Mouse (Mus musculus): ENCODE measurements around the gene Plekhn1. TPM values are rescaled to one million over a fixed set of nuclear protein-coding genes. Genes with fewer than 3 reads are reported as not detected.

Gene Plekhn1
- polyA plus RNA-seq, 1 experiment from 2014 or later, result 26.2 TPM

GRCm38 (mm10) chr4:156236651-156237447 lies 2.2 kb upstream of the Plekhn1 start:
- ATAC-seq, result no peak
- peak overlapping the region; percentile 85; the same call in 1 of the 2 replicates for H3K9ac ChIP-seq (ENCODE audit: low read depth, low read length)

GRCm38 (mm10) chr4:156235808-156236533 lies 1.3 kb upstream of the Plekhn1 start, which contains the start of gene Noc2l:
TSS of gene Noc2l (plus strand) at chr4:156236010.
- Histone ChIP-seq H3K27me3 (replicated peaks; ENCODE audit: control insufficient read depth, insufficient read depth, low read length) (no peaks in the 10 kb centered on the region), H3K9me3 (ENCODE audit: control insufficient read depth, low read length) (no peaks in the 10 kb centered on the region), H3K9ac (ENCODE audit: low read depth, low read length) (peak within 1 kb of the TSS; percentile 85), H3K4me1 (ENCODE audit: control insufficient read depth, insufficient read depth, low read depth, low read length) (peaks cover 13% of the 10 kb centered on the region), H3K36me3 (ENCODE audit: control insufficient read depth, insufficient read depth, low read length) (peaks cover 40% of the 10 kb centered on the region), H3K4me2 (ENCODE audit: low read length) (peak within 1 kb of the TSS; percentile 97), H3K4me3 (ENCODE audit: low read length) (peak within 1 kb of the TSS; percentile 95), H3K27ac (ENCODE audit: low read depth, low read length) (peak within 1 kb of the TSS; percentile 92)
- ATAC-seq, result peak; percentile 89
- under 1% methylated on average over 65 of the region's 90 CpGs for WGBS

More at GRCm38 (mm10) chr4:156236651-156237447, 2.2 kb upstream of the Plekhn1 start:
- Histone ChIP-seq H3K4me2 (ENCODE audit: low read length) (peak overlapping the region; percentile 97), H3K9me3 (ENCODE audit: control insufficient read depth, low read length) (no peaks in the 10 kb centered on the region), H3K36me3 (ENCODE audit: control insufficient read depth, insufficient read depth, low read length) (peaks cover 40% of the 10 kb centered on the region), H3K27ac (ENCODE audit: low read depth, low read length) (peak overlapping the region; percentile 92; the same call in 1 of the 2 replicates), H3K4me3 (ENCODE audit: low read length) (peak overlapping the region; percentile 95), H3K4me1 (ENCODE audit: control insufficient read depth, insufficient read depth, low read depth, low read length) (peaks cover 13% of the 10 kb centered on the region), H3K27me3 (replicated peaks; ENCODE audit: control insufficient read depth, insufficient read depth, low read length) (no peaks in the 10 kb centered on the region)
- 22% methylated on average over 55 of the region's 60 CpGs for WGBS

GRCm38 (mm10) chr4:156235360-156235770 lies 708 bp upstream of the Plekhn1 start:
- H3K4me3 ChIP-seq (ENCODE audit: low read length), result peak overlapping the region; percentile 95
- H3K4me1 ChIP-seq (ENCODE audit: control insufficient read depth, insufficient read depth, low read depth, low read length), result peaks cover 13% of the 10 kb centered on the region
- peak overlapping the region; percentile 85 for H3K9ac ChIP-seq (ENCODE audit: low read depth, low read length)
- H3K27ac ChIP-seq (ENCODE audit: low read depth, low read length), result peak overlapping the region; percentile 92
- ATAC-seq, result peak; percentile 46
- H3K9me3 ChIP-seq (ENCODE audit: control insufficient read depth, low read length), result no peaks in the 10 kb centered on the region
- H3K36me3 ChIP-seq (ENCODE audit: control insufficient read depth, insufficient read depth, low read length), result peaks cover 40% of the 10 kb centered on the region
- H3K4me2 ChIP-seq (ENCODE audit: low read length), result peak overlapping the region; percentile 97
- WGBS, result under 1% methylated on average over 15 of the region's 15 CpGs
- no peaks in the 10 kb centered on the region for H3K27me3 ChIP-seq (replicated peaks; ENCODE audit: control insufficient read depth, insufficient read depth, low read length)

GRCm38 (mm10) chr4:156234021-156234501 lies 596 bp downstream of the Plekhn1 start:
- peak overlapping the region; percentile 92 for H3K27ac ChIP-seq (ENCODE audit: low read depth, low read length)
- H3K36me3 ChIP-seq (ENCODE audit: control insufficient read depth, insufficient read depth, low read length), result peaks cover 39% of the 10 kb centered on the region
- WGBS, result 3% methylated on average over 17 of the region's 17 CpGs
- H3K9ac ChIP-seq (ENCODE audit: low read depth, low read length), result peak overlapping the region; percentile 84
- no peaks in the 10 kb centered on the region for H3K27me3 ChIP-seq (replicated peaks; ENCODE audit: control insufficient read depth, insufficient read depth, low read length)
- H3K4me1 ChIP-seq (ENCODE audit: control insufficient read depth, insufficient read depth, low read depth, low read length), result peaks cover 13% of the 10 kb centered on the region
- peak overlapping the region; percentile 97 for H3K4me2 ChIP-seq (ENCODE audit: low read length)
- H3K4me3 ChIP-seq (ENCODE audit: low read length), result peak overlapping the region; percentile 95
- no peaks in the 10 kb centered on the region for H3K9me3 ChIP-seq (ENCODE audit: control insufficient read depth, low read length)
- 0 out of 2 replicates have a peak, but pooled peaks have one; percentile 38 for ATAC-seq

GRCm38 (mm10) chr4:156228393-156229024 lies 6.1 kb downstream of the Plekhn1 start:
- WGBS, result 30% methylated on average over 12 of the region's 12 CpGs
- Histone ChIP-seq H3K9me3 (ENCODE audit: control insufficient read depth, low read length) (no peaks in the 10 kb centered on the region), H3K9ac (ENCODE audit: low read depth, low read length) (0 out of 2 replicates have a peak overlapping the region, but pooled peaks have one; percentile 23), H3K27ac (ENCODE audit: low read depth, low read length) (no peak overlapping the region), H3K36me3 (ENCODE audit: control insufficient read depth, insufficient read depth, low read length) (peaks cover 34% of the 10 kb centered on the region), H3K4me2 (ENCODE audit: low read length) (no peak overlapping the region), H3K4me1 (ENCODE audit: control insufficient read depth, insufficient read depth, low read depth, low read length) (peaks cover 5% of the 10 kb centered on the region), H3K27me3 (replicated peaks; ENCODE audit: control insufficient read depth, insufficient read depth, low read length) (no peaks in the 10 kb centered on the region), H3K4me3 (ENCODE audit: low read length) (no peak overlapping the region)
- peak; percentile 15; the same call in 1 of the 2 replicates for ATAC-seq

GRCm38 (mm10) chr4:156227752-156228392 lies 6.8 kb downstream of the Plekhn1 start:
- Histone ChIP-seq H3K4me2 (ENCODE audit: low read length) (no peak overlapping the region), H3K4me1 (ENCODE audit: control insufficient read depth, insufficient read depth, low read depth, low read length) (no peaks in the 10 kb centered on the region; the same call in 1 of the 2 replicates), H3K9me3 (ENCODE audit: control insufficient read depth, low read length) (no peaks in the 10 kb centered on the region), H3K36me3 (ENCODE audit: control insufficient read depth, insufficient read depth, low read length) (peaks cover 34% of the 10 kb centered on the region), H3K27ac (ENCODE audit: low read depth, low read length) (no peak overlapping the region), H3K4me3 (ENCODE audit: low read length) (no peak overlapping the region), H3K27me3 (replicated peaks; ENCODE audit: control insufficient read depth, insufficient read depth, low read length) (no peaks in the 10 kb centered on the region), H3K9ac (ENCODE audit: low read depth, low read length) (peak overlapping the region; percentile 23; the same call in 1 of the 2 replicates)
- 40% methylated on average over 18 of the region's 18 CpGs for WGBS
- peak; percentile 22; the same call in 1 of the 2 replicates for ATAC-seq

GRCm38 (mm10) chr4:156224276-156224675 lies 10.4 kb downstream of the Plekhn1 start:
- WGBS, result 78% methylated on average over 2 of the region's 2 CpGs
- no peak overlapping the region for H3K27ac ChIP-seq (ENCODE audit: low read depth, low read length)
- no peak overlapping the region for H3K4me2 ChIP-seq (ENCODE audit: low read length)
- no peak for ATAC-seq
- H3K27me3 ChIP-seq (replicated peaks; ENCODE audit: control insufficient read depth, insufficient read depth, low read length), result no peaks in the 10 kb centered on the region
- peaks cover under 1% of the 10 kb centered on the region; the same call in 1 of the 2 replicates for H3K36me3 ChIP-seq (ENCODE audit: control insufficient read depth, insufficient read depth, low read length)
- no peak overlapping the region for H3K4me3 ChIP-seq (ENCODE audit: low read length)
- no peaks in the 10 kb centered on the region for H3K9me3 ChIP-seq (ENCODE audit: control insufficient read depth, low read length)
- no peaks in the 10 kb centered on the region for H3K4me1 ChIP-seq (ENCODE audit: control insufficient read depth, insufficient read depth, low read depth, low read length)
- H3K9ac ChIP-seq (ENCODE audit: low read depth, low read length), result no peak overlapping the region

GRCm38 (mm10) chr4:156219936-156220335 lies 14.7 kb downstream of the Plekhn1 start:
- no peaks in the 10 kb centered on the region for H3K27me3 ChIP-seq (replicated peaks; ENCODE audit: control insufficient read depth, insufficient read depth, low read length)
- no peak overlapping the region for H3K27ac ChIP-seq (ENCODE audit: low read depth, low read length)
- H3K9me3 ChIP-seq (ENCODE audit: control insufficient read depth, low read length), result no peaks in the 10 kb centered on the region
- no peaks in the 10 kb centered on the region for H3K4me1 ChIP-seq (ENCODE audit: control insufficient read depth, insufficient read depth, low read depth, low read length)
- ATAC-seq, result no peak
- H3K4me3 ChIP-seq (ENCODE audit: low read length), result no peak overlapping the region
- H3K9ac ChIP-seq (ENCODE audit: low read depth, low read length), result no peak overlapping the region
- H3K36me3 ChIP-seq (ENCODE audit: control insufficient read depth, insufficient read depth, low read length), result no peaks in the 10 kb centered on the region; the same call in 1 of the 2 replicates
- whole genome bisulfite sequencing, result 92% methylated on average over 11 of the region's 11 CpGs
- H3K4me2 ChIP-seq (ENCODE audit: low read length), result no peak overlapping the region
